In genomic region chr2:112433359-112433758, GRCm38 (mm10) we compare ENCODE assay signal across 14 mouse cellular contexts. TPM values are rescaled to one million over a fixed set of nuclear protein-coding genes. Genes with fewer than 3 reads are reported as not detected.
DNase-seq lines count a peak whose midpoint lies in the region; ATAC-seq and TF ChIP-seq lines count a peak whose summit lies in the region.
"Had no signal": no experiment of that assay in that cellular context is flagged by ENCODE, and none has a peak within 500 bp of the region (broad histone marks: within the 10 kb centered on the region; RNA-seq: fewer than 3 reads in every experiment).

No protein-coding gene starts in this region.

- no peak for TF ChIP-seq CTCF in midbrain, postnatal 0 days (IDR thresholded peaks at IDR 0.05)

- no peak overlapping the region for H3K4me2 ChIP-seq in midbrain, postnatal 0 days (ENCODE audit: low read depth, low read length, poor library complexity, severe bottlenecking)
- no peak overlapping the region for H3K4me2 ChIP-seq in midbrain, embryonic 16.5 days (ENCODE audit: low read length)
- H3K4me2 ChIP-seq: embryonic facial prominence, embryonic 13.5 days; limb, embryonic 13.5 days; midbrain, embryonic 12.5 days; neural tube, embryonic 15.5 days had no signal

- H3K4me1 ChIP-seq in midbrain, postnatal 0 days (ENCODE audit: insufficient read depth, low read length), result no peaks in the 10 kb centered on the region
- H3K4me1 ChIP-seq in midbrain, embryonic 16.5 days (ENCODE audit: control insufficient read depth, insufficient read depth, low read length), result no peaks in the 10 kb centered on the region
- H3K4me1 ChIP-seq: embryonic facial prominence, embryonic 13.5 days; limb, embryonic 13.5 days; midbrain, embryonic 12.5 days; neural tube, embryonic 15.5 days had no signal

- peak; percentile 1 for DNase-seq in midbrain, postnatal 0 days (ENCODE audit: low spot score)
- DNase-seq in R1 (ENCODE audit: low read depth, low spot score) (peak; percentile 29), liver (peak; percentile 27)
- DNase-seq in adrenal gland, postnatal 10 days, result no peak
- no peak for DNase-seq in embryo, embryonic 11 days
- DNase-seq: cerebellum, adult 11-12 months; right cerebral cortex, postnatal 4 days had no signal

- H3K36me3 ChIP-seq in midbrain, postnatal 0 days (ENCODE audit: insufficient read depth, low read length), result no peaks in the 10 kb centered on the region
- H3K36me3 ChIP-seq in midbrain, embryonic 16.5 days (ENCODE audit: control insufficient read depth, insufficient read depth, low read length), result no peaks in the 10 kb centered on the region
- H3K36me3 ChIP-seq: embryonic facial prominence, embryonic 13.5 days; limb, embryonic 13.5 days; midbrain, embryonic 12.5 days; neural tube, embryonic 15.5 days had no signal

- H3K27me3 ChIP-seq in midbrain, postnatal 0 days (ENCODE audit: insufficient read depth, low read length), result no peaks in the 10 kb centered on the region
- H3K27me3 ChIP-seq in midbrain, embryonic 16.5 days (ENCODE audit: control insufficient read depth, insufficient read depth, low read depth, low read length), result no peaks in the 10 kb centered on the region
- H3K27me3 ChIP-seq: embryonic facial prominence, embryonic 13.5 days; limb, embryonic 13.5 days; midbrain, embryonic 12.5 days; neural tube, embryonic 15.5 days had no signal

- H3K4me3 ChIP-seq in midbrain, postnatal 0 days (ENCODE audit: low read depth, low read length), result no peak overlapping the region
- no peak overlapping the region for H3K4me3 ChIP-seq in midbrain, embryonic 16.5 days (ENCODE audit: low read depth, low read length)
- H3K4me3 ChIP-seq: embryonic facial prominence, embryonic 13.5 days; limb, embryonic 13.5 days; midbrain, embryonic 12.5 days; neural tube, embryonic 15.5 days had no signal

- no peaks in the 10 kb centered on the region for H3K9me3 ChIP-seq in midbrain, postnatal 0 days (ENCODE audit: low read length)
- no peaks in the 10 kb centered on the region for H3K9me3 ChIP-seq in midbrain, embryonic 16.5 days (replicated peaks; ENCODE audit: control insufficient read depth, low read length, poor library complexity, severe bottlenecking)
- H3K9me3 ChIP-seq: embryonic facial prominence, embryonic 13.5 days; limb, embryonic 13.5 days; midbrain, embryonic 12.5 days; neural tube, embryonic 15.5 days had no signal

- 60% methylated on average over 2 of the region's 2 CpGs for WGBS in midbrain, postnatal 0 days
- WGBS in midbrain, embryonic 16.5 days, result 55% methylated on average over 2 of the region's 2 CpGs

- H3K9ac ChIP-seq in midbrain, postnatal 0 days (replicated peaks; ENCODE audit: low read length, poor library complexity, severe bottlenecking), result no peak overlapping the region
- no peak overlapping the region for H3K9ac ChIP-seq in midbrain, embryonic 16.5 days (ENCODE audit: low read depth, low read length)
- H3K9ac ChIP-seq: embryonic facial prominence, embryonic 13.5 days; limb, embryonic 13.5 days; midbrain, embryonic 12.5 days; neural tube, embryonic 15.5 days had no signal

- H3K27ac ChIP-seq in midbrain, postnatal 0 days (ENCODE audit: low read depth, low read length), result no peak overlapping the region
- no peak overlapping the region for H3K27ac ChIP-seq in midbrain, embryonic 16.5 days (ENCODE audit: low read length)
- H3K27ac ChIP-seq: embryonic facial prominence, embryonic 13.5 days; limb, embryonic 13.5 days; midbrain, embryonic 12.5 days; neural tube, embryonic 15.5 days had no signal

- ATAC-seq in midbrain, postnatal 0 days (ENCODE audit: low FRiP score), result no peak
- no peak for ATAC-seq in midbrain, embryonic 16.5 days
- no peak for ATAC-seq in frontal cortex, adult (ENCODE audit: low TSS enrichment)

RNA-seq across cellular contexts. Expression of gene Emc7, which starts 21.4 kb away (rescaled TPM):
- 16.8 and 19.5 TPM in 2 replicates for total RNA-seq in midbrain, postnatal 0 days (2014; rRNA removed)
- polyA plus RNA-seq in midbrain, postnatal 0 days (2015; fragmentation: Nextera tagmentation; extraction: Ambion mirVana), result 33.1 and 33.5 TPM in 2 replicates
- 22.2 and 23.3 TPM in 2 replicates for polyA plus RNA-seq in midbrain, embryonic 16.5 days (2015; fragmentation: Nextera tagmentation; extraction: Ambion mirVana)
- 10 to 100 TPM; 23.8 to 27.3 TPM for total RNA-seq in adrenal gland, postnatal 10 days (2021)

RNA-seq across cellular contexts. Expression of gene Chrm5, which starts 47.2 kb away (rescaled TPM):
- total RNA-seq in midbrain, postnatal 0 days (2014; rRNA removed), result 7.6 and 7.7 TPM in 2 replicates
- polyA plus RNA-seq in midbrain, postnatal 0 days (2015; fragmentation: Nextera tagmentation; extraction: Ambion mirVana), result 2.7 and 3.1 TPM in 2 replicates
- 1.4 and 1.5 TPM in 2 replicates for polyA plus RNA-seq in midbrain, embryonic 16.5 days (2015; fragmentation: Nextera tagmentation; extraction: Ambion mirVana)
- total RNA-seq in adrenal gland, postnatal 10 days (2021), result not detected
- polyA plus RNA-seq: embryonic facial prominence, embryonic 13.5 days; heart, embryonic 16.5 days; limb, embryonic 13.5 days had no signal

RNA-seq across cellular contexts. Expression of gene Katnbl1, which starts 54.3 kb away (rescaled TPM):
- 15.1 and 18.7 TPM in 2 replicates for total RNA-seq in midbrain, postnatal 0 days (2014; rRNA removed)
- 19.8 and 20.1 TPM in 2 replicates for polyA plus RNA-seq in midbrain, postnatal 0 days (2015; fragmentation: Nextera tagmentation; extraction: Ambion mirVana)
- polyA plus RNA-seq in midbrain, embryonic 16.5 days (2015; fragmentation: Nextera tagmentation; extraction: Ambion mirVana), result 30.7 and 32.0 TPM in 2 replicates
- total RNA-seq in adrenal gland, postnatal 10 days (2021), result 10 to 100 TPM; 11.6 to 12.8 TPM

RNA-seq across cellular contexts. Expression of gene Aven, which starts 59.4 kb away (rescaled TPM):
- total RNA-seq in midbrain, postnatal 0 days (2014; rRNA removed), result 6.7 and 8.9 TPM in 2 replicates
- 2.8 and 3.5 TPM in 2 replicates for polyA plus RNA-seq in midbrain, postnatal 0 days (2015; fragmentation: Nextera tagmentation; extraction: Ambion mirVana)
- polyA plus RNA-seq in midbrain, embryonic 16.5 days (2015; fragmentation: Nextera tagmentation; extraction: Ambion mirVana), result 2.6 and 2.7 TPM in 2 replicates
- total RNA-seq in adrenal gland, postnatal 10 days (2021), result 10 to 100 TPM; 12.2 to 15.1 TPM

Comparison
In these comparisons a context has a peak if more than half of its experiments do, and no peak if none do; other contexts are left out.
1. DNase-seq: peak in midbrain, postnatal 0 days (single experiment), R1 (single experiment) and liver (single experiment); none in adrenal gland, postnatal 10 days (single experiment) and embryo, embryonic 11 days (single experiment).